Mouse (Mus musculus): ENCODE measurements around the gene Tor2a. TPM values are rescaled to one million over a fixed set of nuclear protein-coding genes. Genes with fewer than 3 reads are reported as not detected.

Gene Tor2a
- polyA plus RNA-seq, 1 experiment: 41.6 TPM

DNA sequence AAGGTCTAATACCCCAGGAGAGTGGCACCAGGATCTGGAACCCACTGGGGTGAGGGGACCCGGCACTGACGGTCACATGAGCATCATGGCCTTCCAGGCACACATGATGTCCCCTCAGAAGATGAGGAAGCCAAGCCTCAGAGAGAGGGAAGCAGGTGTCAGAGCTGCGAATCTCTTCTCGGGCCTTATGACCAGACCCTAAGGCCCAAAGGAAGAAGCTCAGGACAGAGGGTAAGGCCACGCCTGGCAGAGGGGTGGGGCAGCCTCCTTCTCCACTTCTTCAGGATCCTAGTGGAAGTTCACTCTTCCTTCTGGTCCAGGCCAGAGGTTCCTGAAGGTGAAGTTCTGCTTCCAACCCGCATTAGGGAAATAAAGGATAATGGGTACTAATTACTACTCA, 24.3 kb upstream of the Tor2a start:
- Histone ChIP-seq H3K27me3 (ENCODE audit: control insufficient read depth, insufficient read depth, low read length) (no peaks in the 10 kb centered on the region), H3K4me1 (ENCODE audit: control insufficient read depth, insufficient read depth, low read length) (no peaks in the 10 kb centered on the region), H3K4me3 (replicated peaks; ENCODE audit: insufficient read depth, low read depth, low read length) (no peak overlapping the region), H3K27ac (ENCODE audit: insufficient read depth, low read length) (no peak overlapping the region)
- TF ChIP-seq POLR2A (IDR thresholded peaks at IDR 0.05; ENCODE audit: borderline replicate concordance, insufficient read depth, low read length): no peak
- 87% methylated on average over 6 of the region's 6 CpGs for WGBS
- DNase-seq: no peak

DNA sequence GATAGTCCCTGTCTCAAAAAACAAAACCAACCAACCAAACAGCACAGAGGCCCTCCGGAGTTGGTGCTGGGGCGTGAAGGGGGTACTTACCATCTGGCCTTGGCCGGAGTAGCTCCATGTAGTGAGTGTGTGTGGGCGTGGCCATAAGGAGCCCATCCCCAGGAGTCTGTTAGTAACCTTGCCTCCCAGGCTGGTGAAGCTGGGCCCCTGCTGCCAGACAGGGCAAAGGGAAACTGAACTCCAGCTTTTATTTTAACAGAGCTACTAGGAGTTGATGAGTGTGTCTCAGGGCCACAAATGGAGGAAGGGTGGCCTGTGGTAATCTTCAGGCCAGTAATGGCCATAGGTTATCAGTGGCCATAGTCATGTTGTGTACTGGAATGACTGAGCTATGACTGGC, 22.6 kb upstream of the Tor2a start:
- no peaks in the 10 kb centered on the region for H3K27me3 ChIP-seq (ENCODE audit: control insufficient read depth, insufficient read depth, low read length)
- 26% methylated on average over 4 of the region's 4 CpGs for WGBS
- no peak overlapping the region for H3K4me3 ChIP-seq (replicated peaks; ENCODE audit: insufficient read depth, low read depth, low read length)
- H3K4me1 ChIP-seq (ENCODE audit: control insufficient read depth, insufficient read depth, low read length): no peaks in the 10 kb centered on the region
- no peak overlapping the region for H3K27ac ChIP-seq (ENCODE audit: insufficient read depth, low read length)
- TF ChIP-seq POLR2A (IDR thresholded peaks at IDR 0.05; ENCODE audit: borderline replicate concordance, insufficient read depth, low read length) (no peak), CTCF (IDR thresholded peaks at IDR 0.05; ENCODE audit: borderline replicate concordance, insufficient read depth, low read depth, low read length) (no peak)
- DNase-seq: no peak

DNA sequence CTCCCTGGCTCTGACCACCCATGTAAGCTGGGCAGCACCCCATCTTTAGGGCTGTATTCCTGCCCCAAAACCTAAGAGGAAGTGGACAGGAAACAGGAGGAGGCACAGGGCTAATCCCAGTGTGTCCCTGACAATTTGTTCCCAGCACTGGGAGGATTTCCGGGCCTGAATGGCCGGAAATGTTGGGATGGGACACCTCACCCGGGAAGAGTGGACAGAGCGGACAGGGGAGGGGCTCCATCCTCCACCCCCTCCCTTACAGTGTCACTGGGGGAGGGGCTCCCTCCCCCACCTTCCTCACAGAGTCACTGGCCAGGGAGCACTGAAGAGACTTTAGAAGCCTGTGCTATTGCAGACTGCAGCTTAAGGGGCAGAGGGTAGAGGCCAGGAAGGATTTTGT, 22.1 kb upstream of the Tor2a start:
- DNase-seq: no peak
- H3K4me1 ChIP-seq (ENCODE audit: control insufficient read depth, insufficient read depth, low read length): no peaks in the 10 kb centered on the region
- no peaks in the 10 kb centered on the region for H3K27me3 ChIP-seq (ENCODE audit: control insufficient read depth, insufficient read depth, low read length)
- no peak overlapping the region for H3K4me3 ChIP-seq (replicated peaks; ENCODE audit: insufficient read depth, low read depth, low read length)
- WGBS: 75% methylated on average over 4 of the region's 4 CpGs
- TF ChIP-seq POLR2A (IDR thresholded peaks at IDR 0.05; ENCODE audit: borderline replicate concordance, insufficient read depth, low read length) (no peak), CTCF (IDR thresholded peaks at IDR 0.05; ENCODE audit: borderline replicate concordance, insufficient read depth, low read depth, low read length) (no peak)
- H3K27ac ChIP-seq (ENCODE audit: insufficient read depth, low read length): no peak overlapping the region

DNA sequence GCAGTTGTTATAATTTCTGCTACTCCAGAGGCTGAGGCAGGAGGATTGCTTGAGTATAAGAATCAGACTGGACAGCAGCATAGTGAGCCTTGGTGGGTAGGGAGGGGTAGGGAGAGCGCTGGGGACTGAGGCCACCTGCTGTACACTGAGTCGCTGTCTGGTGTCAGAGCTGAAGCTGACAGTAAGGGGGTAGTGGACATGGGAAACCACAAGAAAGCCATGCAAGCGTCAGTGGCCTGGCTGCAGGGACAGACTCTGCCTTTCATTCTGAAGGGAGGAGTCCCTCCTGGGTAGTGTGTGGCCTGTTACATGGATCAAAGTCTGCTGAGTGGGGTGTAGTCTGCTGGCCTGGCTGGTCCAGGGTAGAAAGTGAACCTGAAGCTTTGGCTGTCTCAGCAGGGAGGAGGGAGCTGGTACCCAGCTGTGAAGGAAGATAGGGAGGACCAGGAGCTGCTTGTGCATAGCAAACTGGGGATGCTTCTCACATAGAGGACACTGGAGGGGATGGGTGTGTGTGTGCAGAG, 20.7 kb upstream of the Tor2a start:
- no peaks in the 10 kb centered on the region for H3K27me3 ChIP-seq (ENCODE audit: control insufficient read depth, insufficient read depth, low read length)
- H3K4me1 ChIP-seq (ENCODE audit: control insufficient read depth, insufficient read depth, low read length): no peaks in the 10 kb centered on the region
- H3K27ac ChIP-seq (ENCODE audit: insufficient read depth, low read length): no peak overlapping the region
- WGBS: 65% methylated on average over 3 of the region's 3 CpGs
- no peak overlapping the region for H3K4me3 ChIP-seq (replicated peaks; ENCODE audit: insufficient read depth, low read depth, low read length)
- no peak for DNase-seq
- TF ChIP-seq CTCF (IDR thresholded peaks at IDR 0.05; ENCODE audit: borderline replicate concordance, insufficient read depth, low read depth, low read length) (no peak), POLR2A (IDR thresholded peaks at IDR 0.05; ENCODE audit: borderline replicate concordance, insufficient read depth, low read length) (no peak)

DNA sequence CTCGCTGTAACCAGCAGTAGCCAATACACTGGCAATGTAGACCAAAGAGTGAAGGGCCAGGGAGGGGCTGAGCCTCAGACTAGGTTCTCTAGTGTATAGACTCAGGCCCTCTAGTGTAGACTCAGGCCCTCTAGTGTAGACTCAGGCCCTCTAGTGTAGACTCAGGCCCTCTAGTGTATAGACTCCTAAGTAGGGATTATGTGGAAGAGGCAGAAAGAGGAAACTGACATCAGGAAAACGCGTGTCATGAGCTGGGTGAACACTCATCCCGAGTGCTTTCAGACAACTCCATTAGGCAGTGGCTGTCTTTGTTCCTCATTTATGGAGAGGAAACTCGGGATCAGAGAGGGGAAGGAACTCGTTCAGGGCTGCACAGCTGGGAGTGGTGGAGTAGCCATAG, 20.0 kb upstream of the Tor2a start:
- H3K4me3 ChIP-seq (replicated peaks; ENCODE audit: insufficient read depth, low read depth, low read length): no peak overlapping the region
- no peak for DNase-seq
- no peaks in the 10 kb centered on the region for H3K27me3 ChIP-seq (ENCODE audit: control insufficient read depth, insufficient read depth, low read length)
- 64% methylated on average over 6 of the region's 6 CpGs for WGBS
- TF ChIP-seq CTCF (IDR thresholded peaks at IDR 0.05; ENCODE audit: borderline replicate concordance, insufficient read depth, low read depth, low read length) (no peak), POLR2A (IDR thresholded peaks at IDR 0.05; ENCODE audit: borderline replicate concordance, insufficient read depth, low read length) (no peak)
- H3K27ac ChIP-seq (ENCODE audit: insufficient read depth, low read length): no peak overlapping the region
- H3K4me1 ChIP-seq (ENCODE audit: control insufficient read depth, insufficient read depth, low read length): no peaks in the 10 kb centered on the region

DNA sequence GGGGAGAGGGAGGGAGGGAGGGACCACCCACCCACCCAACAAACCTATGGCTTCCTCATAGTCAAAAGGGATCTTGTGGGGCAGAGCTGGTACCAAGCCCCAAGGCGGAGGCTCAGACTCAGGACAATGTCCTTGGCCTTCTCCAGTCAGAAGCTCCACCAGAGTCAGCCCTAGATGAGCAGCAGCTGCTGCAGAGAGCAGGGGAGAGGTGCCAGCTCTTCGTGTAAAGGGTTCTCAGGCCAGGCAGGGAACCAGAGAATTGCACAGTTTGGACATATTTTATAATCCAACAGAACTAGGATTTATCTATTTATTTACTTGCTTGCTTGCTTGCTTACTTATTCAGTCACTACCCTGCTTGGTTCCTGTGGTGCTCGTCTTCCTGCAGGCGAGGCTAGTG, 17.7 kb upstream of the Tor2a start:
- Histone ChIP-seq H3K4me3 (replicated peaks; ENCODE audit: insufficient read depth, low read depth, low read length) (no peak overlapping the region), H3K4me1 (ENCODE audit: control insufficient read depth, insufficient read depth, low read length) (peaks cover 13% of the 10 kb centered on the region), H3K27me3 (ENCODE audit: control insufficient read depth, insufficient read depth, low read length) (no peaks in the 10 kb centered on the region), H3K27ac (ENCODE audit: insufficient read depth, low read length) (no peak overlapping the region)
- WGBS: 65% methylated on average over 4 of the region's 4 CpGs
- DNase-seq: no peak
- TF ChIP-seq POLR2A (IDR thresholded peaks at IDR 0.05; ENCODE audit: borderline replicate concordance, insufficient read depth, low read length) (no peak), CTCF (IDR thresholded peaks at IDR 0.05; ENCODE audit: borderline replicate concordance, insufficient read depth, low read depth, low read length) (no peak)

DNA sequence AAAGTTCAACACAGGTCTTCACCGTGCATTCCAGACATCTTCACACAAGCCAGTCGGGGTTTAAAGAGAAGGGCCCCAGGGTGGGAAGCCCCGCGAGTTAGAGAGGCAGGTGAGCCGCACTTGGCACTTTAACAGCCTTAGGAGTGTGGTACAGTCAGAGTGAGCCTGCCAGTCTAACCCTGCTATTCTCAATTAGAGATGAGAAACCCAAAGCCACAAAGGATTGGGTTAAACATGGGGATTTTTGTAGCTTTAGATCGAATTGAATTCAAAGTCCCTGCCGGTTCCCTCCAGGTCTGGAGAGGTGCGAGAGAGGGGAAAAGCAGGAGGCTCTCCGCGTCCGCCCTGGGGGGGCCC, 16.1 kb upstream of the Tor2a start, which contains the start of gene 6330409D20Rik:
Gene 6330409D20Rik, minus strand, starts transcription at position 101 of the 357 bp plus-strand sequence.
- peak within 1 kb of the TSS; percentile 22 for H3K27ac ChIP-seq (ENCODE audit: insufficient read depth, low read length)
- peaks cover 14% of the 10 kb centered on the region for H3K4me1 ChIP-seq (ENCODE audit: control insufficient read depth, insufficient read depth, low read length)
- TF ChIP-seq POLR2A (IDR thresholded peaks at IDR 0.05; ENCODE audit: borderline replicate concordance, insufficient read depth, low read length): no peak
- TF ChIP-seq CTCF (IDR thresholded peaks at IDR 0.05; ENCODE audit: borderline replicate concordance, insufficient read depth, low read depth, low read length): no peak
- H3K27me3 ChIP-seq (ENCODE audit: control insufficient read depth, insufficient read depth, low read length): no peaks in the 10 kb centered on the region
- DNase-seq: no peak
- peak within 1 kb of the TSS; percentile 87 for H3K4me3 ChIP-seq (replicated peaks; ENCODE audit: insufficient read depth, low read depth, low read length)
- 3% methylated on average over 11 of the region's 11 CpGs for WGBS

DNA sequence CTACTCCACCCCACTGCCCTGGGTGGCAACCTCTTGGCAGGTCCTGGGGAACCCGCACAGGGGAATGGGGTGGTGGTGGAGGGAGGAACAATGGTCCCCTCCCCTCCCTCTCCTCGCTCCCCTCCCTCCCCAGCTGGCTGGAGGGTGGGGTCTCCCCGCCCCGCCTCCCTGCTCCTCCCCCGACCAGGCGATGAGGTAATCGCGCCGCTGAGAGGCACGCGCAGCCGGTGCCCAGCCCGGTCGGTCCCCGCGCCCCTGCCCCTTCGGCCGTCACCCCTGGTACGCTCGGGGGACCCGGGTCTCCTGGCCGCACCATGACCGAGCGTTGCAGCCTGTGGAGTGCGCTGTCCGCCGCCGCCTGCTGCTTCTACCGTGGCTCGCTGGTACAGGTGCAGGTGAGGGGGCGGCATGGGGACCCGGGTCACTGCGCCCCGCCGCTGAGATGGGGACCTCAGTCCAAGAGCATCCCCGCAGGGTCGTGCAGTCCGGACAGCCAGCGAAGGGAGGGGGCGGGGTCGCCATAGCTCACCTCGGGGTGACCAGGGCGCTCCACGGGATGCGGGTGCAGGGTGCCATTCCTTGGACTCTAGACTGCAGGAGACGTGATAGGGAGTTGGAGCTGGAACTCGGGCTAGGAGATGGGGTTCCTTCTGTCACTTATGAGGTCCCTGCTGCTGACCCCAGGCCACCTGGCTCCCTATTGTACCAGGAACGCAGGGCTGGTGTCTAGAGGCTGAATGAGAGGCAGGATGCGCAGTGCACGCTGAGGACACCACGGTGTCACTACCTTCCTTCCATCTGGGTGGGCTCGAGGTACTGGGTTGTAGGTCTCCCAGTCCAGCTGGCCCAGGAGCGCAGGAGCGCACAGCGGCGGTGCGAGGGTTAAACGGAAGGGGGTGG, 15.5 kb upstream of the Tor2a start:
- TF ChIP-seq CTCF (IDR thresholded peaks at IDR 0.05; ENCODE audit: borderline replicate concordance, insufficient read depth, low read depth, low read length) (no peak), POLR2A (IDR thresholded peaks at IDR 0.05; ENCODE audit: borderline replicate concordance, insufficient read depth, low read length) (peak; percentile 73)
- Histone ChIP-seq H3K27ac (ENCODE audit: insufficient read depth, low read length) (peak overlapping the region; percentile 22), H3K4me1 (ENCODE audit: control insufficient read depth, insufficient read depth, low read length) (peaks cover 14% of the 10 kb centered on the region), H3K4me3 (replicated peaks; ENCODE audit: insufficient read depth, low read depth, low read length) (peak overlapping the region; percentile 87), H3K27me3 (ENCODE audit: control insufficient read depth, insufficient read depth, low read length) (no peaks in the 10 kb centered on the region)
- peak; percentile 80 to 83 for DNase-seq
- WGBS: 3% methylated on average over 55 of the region's 58 CpGs

Data from cerebellum, adult 2 months (tissue).